Mouse (Mus musculus): ENCODE measurements at regions not wholly inside any gene's neighbourhood (a gene's known extent, or its start where the extent isn't known, plus 50 kb on each side); places are given as distances from the start of the nearest gene placed in this dataset.

GRCm38 (mm10) chr10:8041790-8042189 lies 85.8 kb upstream of the Tab2 start:
- TF ChIP-seq POLR2A (IDR thresholded peaks at IDR 0.05; ENCODE audit: low read depth, low read length) (no peak), CTCF (IDR thresholded peaks at IDR 0.05; ENCODE audit: extremely low read depth, insufficient read depth, insufficient read length, insufficient replicate concordance) (no peak)
- no peaks in the 10 kb centered on the region for H3K27me3 ChIP-seq (ENCODE audit: control insufficient read depth, insufficient read depth, low read length)
- H3K4me1 ChIP-seq (ENCODE audit: control insufficient read depth, insufficient read depth, insufficient read length) = peaks cover 4% of the 10 kb centered on the region; the same call in 1 of the 2 replicates
- no peak overlapping the region for H3K4me3 ChIP-seq (ENCODE audit: extremely low read depth, insufficient read depth, insufficient read length)
- 86% methylated on average over 8 of the region's 8 CpGs for WGBS
- no peak overlapping the region for H3K27ac ChIP-seq (ENCODE audit: insufficient read depth, low read length)
- no peaks in the 10 kb centered on the region for H3K36me3 ChIP-seq (ENCODE audit: control insufficient read depth, insufficient read depth, low read length)
- no peak for DNase-seq (ENCODE audit: low read depth in 1 of 2, low spot score in 2 of 2)

DNA sequence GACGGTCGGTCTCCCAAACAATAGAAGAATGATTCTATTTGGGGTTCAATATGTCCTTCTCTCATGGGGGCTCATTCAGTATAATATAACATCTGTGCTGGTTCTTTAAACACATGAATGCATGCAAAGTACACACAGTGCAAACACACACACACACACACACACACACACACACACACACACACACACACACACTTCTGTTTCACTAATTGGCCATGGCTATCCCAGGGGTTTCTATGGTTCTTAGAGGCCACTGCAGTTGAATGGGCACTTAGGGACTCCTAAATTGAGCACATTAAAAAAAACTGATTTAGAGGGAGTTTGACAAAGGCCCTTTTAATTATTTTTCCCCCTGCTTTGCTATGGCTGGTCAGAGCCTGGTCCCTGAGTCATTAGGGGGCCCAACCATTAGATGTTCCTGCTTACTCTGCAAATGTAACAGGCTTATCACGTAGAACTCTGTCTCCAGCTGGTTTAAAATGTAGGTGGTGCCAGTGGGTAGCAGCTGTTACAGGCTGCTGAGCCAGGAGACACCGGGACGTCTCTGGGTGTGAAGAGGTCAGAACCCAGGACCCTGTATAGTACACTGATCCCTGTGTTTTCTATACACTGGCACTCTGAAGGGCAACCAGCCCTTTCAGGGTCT lies 82.1 kb upstream of the Tab2 start:
- H3K4me1 ChIP-seq (ENCODE audit: control insufficient read depth, insufficient read depth, insufficient read length) = peaks cover 4% of the 10 kb centered on the region; the same call in 1 of the 2 replicates
- WGBS = 55% methylated on average over 5 of the region's 5 CpGs

DNA sequence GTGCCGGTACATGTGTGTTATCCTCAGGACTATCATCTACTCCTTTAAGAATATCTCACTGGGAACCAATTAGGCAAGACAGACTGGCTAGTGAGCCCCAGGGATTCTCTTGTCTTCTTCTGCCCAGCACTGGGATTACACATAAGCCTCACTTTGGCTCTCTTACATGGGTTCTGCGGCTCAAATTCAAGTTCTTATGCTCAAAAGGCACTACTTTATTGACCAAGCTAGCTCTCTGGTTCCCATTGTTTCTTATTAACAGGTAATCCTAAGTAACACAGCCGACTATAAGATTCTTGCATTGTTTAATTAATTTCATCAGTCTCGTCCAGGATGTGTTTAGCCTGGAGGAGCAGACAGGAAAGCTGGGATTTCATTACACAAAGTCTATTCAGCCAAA lies 80.3 kb upstream of the Tab2 start:
- TF ChIP-seq POLR2A (IDR thresholded peaks at IDR 0.05; ENCODE audit: low read depth, low read length) (no peak), CTCF (IDR thresholded peaks at IDR 0.05; ENCODE audit: extremely low read depth, insufficient read depth, insufficient read length, insufficient replicate concordance) (no peak)
- peaks cover 4% of the 10 kb centered on the region; the same call in 1 of the 2 replicates for H3K4me1 ChIP-seq (ENCODE audit: control insufficient read depth, insufficient read depth, insufficient read length)
- WGBS = 95% methylated on average over 4 of the region's 4 CpGs
- no peaks in the 10 kb centered on the region for H3K36me3 ChIP-seq (ENCODE audit: control insufficient read depth, insufficient read depth, low read length)
- H3K27me3 ChIP-seq (ENCODE audit: control insufficient read depth, insufficient read depth, low read length) = no peaks in the 10 kb centered on the region
- DNase-seq (ENCODE audit: low read depth in 1 of 2, low spot score in 2 of 2) = no peak
- no peak overlapping the region for H3K4me3 ChIP-seq (ENCODE audit: extremely low read depth, insufficient read depth, insufficient read length)
- no peak overlapping the region for H3K27ac ChIP-seq (ENCODE audit: insufficient read depth, low read length)

More for the DNA sequence above, 82.1 kb upstream of the Tab2 start:
- TF ChIP-seq POLR2A (IDR thresholded peaks at IDR 0.05; ENCODE audit: low read depth, low read length) (no peak), CTCF (IDR thresholded peaks at IDR 0.05; ENCODE audit: extremely low read depth, insufficient read depth, insufficient read length, insufficient replicate concordance) (no peak)
- H3K4me3 ChIP-seq (ENCODE audit: extremely low read depth, insufficient read depth, insufficient read length) = no peak overlapping the region
- DNase-seq (ENCODE audit: low read depth in 1 of 2, low spot score in 2 of 2) = no peak
- H3K27me3 ChIP-seq (ENCODE audit: control insufficient read depth, insufficient read depth, low read length) = no peaks in the 10 kb centered on the region
- H3K36me3 ChIP-seq (ENCODE audit: control insufficient read depth, insufficient read depth, low read length) = no peaks in the 10 kb centered on the region
- no peak overlapping the region for H3K27ac ChIP-seq (ENCODE audit: insufficient read depth, low read length)

DNA sequence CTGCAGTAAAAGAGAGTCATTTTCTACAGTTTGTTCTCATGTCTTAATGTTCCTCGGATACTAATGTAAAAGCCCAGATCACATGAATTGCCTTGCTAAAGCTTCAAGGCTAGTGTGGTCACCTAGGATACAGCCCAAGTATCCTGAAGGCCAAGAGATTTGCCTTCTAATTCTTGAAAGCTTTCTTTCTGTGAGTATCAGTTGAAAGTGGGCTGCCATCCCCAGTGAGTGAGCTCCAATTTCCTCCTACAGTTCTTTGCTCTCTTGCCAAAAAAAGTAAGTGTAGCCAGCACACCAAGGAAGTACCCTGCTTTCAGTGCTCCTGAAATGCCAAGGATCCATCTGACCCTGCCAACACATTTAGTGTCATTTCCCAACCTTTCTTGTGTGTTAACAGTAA lies 79.3 kb upstream of the Tab2 start:
- no peak overlapping the region for H3K27ac ChIP-seq (ENCODE audit: insufficient read depth, low read length)
- WGBS = 88% methylated on average over 1 of the region's 1 CpGs
- H3K4me1 ChIP-seq (ENCODE audit: control insufficient read depth, insufficient read depth, insufficient read length) = peaks cover 4% of the 10 kb centered on the region; the same call in 1 of the 2 replicates
- H3K4me3 ChIP-seq (ENCODE audit: extremely low read depth, insufficient read depth, insufficient read length) = no peak overlapping the region
- no peak for TF ChIP-seq CTCF (IDR thresholded peaks at IDR 0.05; ENCODE audit: extremely low read depth, insufficient read depth, insufficient read length, insufficient replicate concordance)
- no peak for TF ChIP-seq POLR2A (IDR thresholded peaks at IDR 0.05; ENCODE audit: low read depth, low read length)
- no peaks in the 10 kb centered on the region for H3K36me3 ChIP-seq (ENCODE audit: control insufficient read depth, insufficient read depth, low read length)
- no peak for DNase-seq (ENCODE audit: low read depth in 1 of 2, low spot score in 2 of 2)
- no peaks in the 10 kb centered on the region for H3K27me3 ChIP-seq (ENCODE audit: control insufficient read depth, insufficient read depth, low read length)

DNA sequence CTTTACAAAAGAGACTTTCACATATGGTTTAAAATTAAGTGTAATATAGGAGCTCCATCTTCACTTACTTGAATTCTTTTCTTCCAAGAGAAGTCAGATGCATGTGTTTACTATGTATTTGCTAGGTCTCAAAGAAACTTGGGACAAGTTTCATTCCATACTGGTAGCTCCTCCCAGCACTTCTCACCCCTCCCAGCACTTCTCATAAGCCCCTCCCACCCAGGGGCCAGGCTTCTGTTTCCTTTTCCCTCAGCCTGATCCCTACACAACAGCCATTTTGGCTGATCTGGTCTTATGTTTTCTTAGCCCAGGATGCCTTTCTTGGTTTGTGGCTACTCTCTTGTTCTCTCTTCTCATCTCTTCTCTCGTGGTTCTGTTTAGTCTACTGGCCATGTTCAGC lies 76.2 kb upstream of the Tab2 start:
- Histone ChIP-seq H3K36me3 (ENCODE audit: control insufficient read depth, insufficient read depth, low read length) (no peaks in the 10 kb centered on the region), H3K4me3 (ENCODE audit: extremely low read depth, insufficient read depth, insufficient read length) (no peak overlapping the region), H3K27ac (ENCODE audit: insufficient read depth, low read length) (no peak overlapping the region), H3K4me1 (ENCODE audit: control insufficient read depth, insufficient read depth, insufficient read length) (peaks cover 2% of the 10 kb centered on the region; the same call in 1 of the 2 replicates), H3K27me3 (ENCODE audit: control insufficient read depth, insufficient read depth, low read length) (no peaks in the 10 kb centered on the region)
- 85% methylated on average over 1 of the region's 1 CpGs for WGBS
- TF ChIP-seq POLR2A (IDR thresholded peaks at IDR 0.05; ENCODE audit: low read depth, low read length) (no peak), CTCF (IDR thresholded peaks at IDR 0.05; ENCODE audit: extremely low read depth, insufficient read depth, insufficient read length, insufficient replicate concordance) (no peak)
- no peak for DNase-seq (ENCODE audit: low read depth in 1 of 2, low spot score in 2 of 2)

GRCm38 (mm10) chr10:8028840-8029239 lies 72.8 kb upstream of the Tab2 start:
- no peaks in the 10 kb centered on the region for H3K36me3 ChIP-seq (ENCODE audit: control insufficient read depth, insufficient read depth, low read length)
- H3K27ac ChIP-seq (ENCODE audit: insufficient read depth, low read length) = no peak overlapping the region
- WGBS = 59% methylated on average over 2 of the region's 2 CpGs
- no peak for DNase-seq (ENCODE audit: low read depth in 1 of 2, low spot score in 2 of 2)
- H3K27me3 ChIP-seq (ENCODE audit: control insufficient read depth, insufficient read depth, low read length) = no peaks in the 10 kb centered on the region
- no peaks in the 10 kb centered on the region for H3K4me1 ChIP-seq (ENCODE audit: control insufficient read depth, insufficient read depth, insufficient read length)
- H3K4me3 ChIP-seq (ENCODE audit: extremely low read depth, insufficient read depth, insufficient read length) = no peak overlapping the region
- no peak for TF ChIP-seq POLR2A (IDR thresholded peaks at IDR 0.05; ENCODE audit: low read depth, low read length)
- TF ChIP-seq CTCF (IDR thresholded peaks at IDR 0.05; ENCODE audit: extremely low read depth, insufficient read depth, insufficient read length, insufficient replicate concordance) = no peak

GRCm38 (mm10) chr10:8027023-8027422 lies 71.0 kb upstream of the Tab2 start:
- TF ChIP-seq POLR2A (IDR thresholded peaks at IDR 0.05; ENCODE audit: low read depth, low read length) (no peak), CTCF (IDR thresholded peaks at IDR 0.05; ENCODE audit: extremely low read depth, insufficient read depth, insufficient read length, insufficient replicate concordance) (no peak)
- Histone ChIP-seq H3K4me3 (ENCODE audit: extremely low read depth, insufficient read depth, insufficient read length) (no peak overlapping the region), H3K4me1 (ENCODE audit: control insufficient read depth, insufficient read depth, insufficient read length) (peaks cover 2% of the 10 kb centered on the region; the same call in 1 of the 2 replicates), H3K27ac (ENCODE audit: insufficient read depth, low read length) (no peak overlapping the region), H3K36me3 (ENCODE audit: control insufficient read depth, insufficient read depth, low read length) (no peaks in the 10 kb centered on the region), H3K27me3 (ENCODE audit: control insufficient read depth, insufficient read depth, low read length) (no peaks in the 10 kb centered on the region)
- DNase-seq (ENCODE audit: low read depth in 1 of 2, low spot score in 2 of 2) = no peak
- 66% methylated on average over 6 of the region's 6 CpGs for WGBS
